Mouse (Mus musculus): ENCODE data around the gene B3gat3. TPM values are rescaled to one million over a fixed set of nuclear protein-coding genes. Genes with fewer than 3 reads are reported as not detected.
"Not testable (repeated sequence)": the region's sequence is repeated elsewhere in the genome, so short reads cannot be mapped to it uniquely, and the experiment has no call there.

Gene B3gat3
- polyA plus RNA-seq, 1 experiment: 66.3 TPM

DNA sequence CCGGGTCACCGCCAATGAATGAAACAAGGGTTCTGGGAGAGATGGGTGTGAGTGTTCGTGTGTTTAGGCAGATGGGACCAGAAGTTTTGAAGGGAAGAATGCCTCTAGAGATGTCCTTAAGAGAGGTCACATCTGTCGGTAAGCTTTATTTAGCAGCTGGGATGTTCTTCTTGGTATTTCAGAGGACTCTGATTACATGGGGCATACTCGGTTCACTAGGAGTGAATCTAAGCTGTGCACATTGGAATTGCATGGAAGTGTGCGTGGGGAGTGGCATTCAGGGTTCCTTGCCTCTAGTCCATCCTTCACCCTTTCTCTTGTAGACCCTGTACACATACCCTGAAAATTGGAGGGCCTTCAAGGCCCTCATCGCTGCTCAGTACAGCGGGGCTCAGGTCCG, 47.7 kb downstream of the B3gat3 start:
- Histone ChIP-seq H3K36me3 (ENCODE audit: control insufficient read depth, insufficient read depth) (peaks cover 52% of the 10 kb centered on the region), H3ac (ENCODE audit: control insufficient read depth, insufficient read length) (peak overlapping the region; percentile 73), H3K27me3 (ENCODE audit: control insufficient read depth, insufficient read depth, insufficient read length) (no peaks in the 10 kb centered on the region), H3K79me2 (ENCODE audit: control insufficient read depth, insufficient read depth) (peaks cover 62% of the 10 kb centered on the region), H3K4me2 (ENCODE audit: low read depth) (peak overlapping the region; percentile 83), H3K4me3 (peak overlapping the region; percentile 97)
- TF ChIP-seq CEBPB (IDR thresholded peaks at IDR 0.05; ENCODE audit: insufficient read depth, poor library complexity, severe bottlenecking) (no peak), MAX (IDR thresholded peaks at IDR 0.05; ENCODE audit: low read depth) (no peak), SRF (IDR thresholded peaks at IDR 0.05; ENCODE audit: control insufficient read depth, insufficient read length, low read depth) (no peak), POLR2AphosphoS2 (IDR thresholded peaks at IDR 0.05; ENCODE audit: insufficient read length, low read depth) (no peak), TCF3 (IDR thresholded peaks at IDR 0.05; ENCODE audit: insufficient read length, low read depth) (no peak), REST (IDR thresholded peaks at IDR 0.05; ENCODE audit: insufficient read depth, insufficient read length) (no peak), MYOD1 (IDR thresholded peaks at IDR 0.05; ENCODE audit: control insufficient read depth in 1 of 3, insufficient read length in 2 of 3, low read depth in 2 of 3) (no peak), POLR2A (IDR thresholded peaks at IDR 0.05; ENCODE audit: insufficient read length, low read depth) (no peak), USF1 (IDR thresholded peaks at IDR 0.05; ENCODE audit: low read depth) (no peak), MYOG (IDR thresholded peaks at IDR 0.05; ENCODE audit: control insufficient read depth in 1 of 3, insufficient read depth in 1 of 3, insufficient read length in 2 of 3, low read depth in 2 of 3) (no peak), TCF12 (IDR thresholded peaks at IDR 0.05; ENCODE audit: insufficient read depth, poor library complexity, severe bottlenecking) (no peak), E2F4 (IDR thresholded peaks at IDR 0.05; ENCODE audit: insufficient read depth) (no peak)

DNA sequence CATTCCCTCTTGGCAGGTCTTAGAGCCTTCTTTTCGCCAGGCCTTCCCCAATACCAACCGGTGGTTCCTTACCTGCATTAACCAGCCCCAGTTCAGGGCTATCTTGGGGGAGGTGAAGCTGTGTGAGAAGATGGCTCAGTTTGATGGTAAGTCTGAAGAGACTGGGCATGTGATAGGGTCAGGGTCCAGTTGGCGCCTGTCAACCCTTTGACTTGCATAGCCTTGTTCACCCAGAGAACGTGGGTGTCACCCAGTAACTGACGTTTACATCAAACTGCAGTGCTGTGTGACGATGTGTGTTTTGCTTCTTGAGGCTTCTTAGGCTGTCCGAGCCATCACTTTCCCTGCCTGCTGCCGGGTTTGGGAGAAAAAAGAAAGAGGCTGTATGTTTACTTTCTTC, 52.3 kb downstream of the B3gat3 start:
- H3ac ChIP-seq (ENCODE audit: control insufficient read depth, insufficient read length); H3K27me3 ChIP-seq (ENCODE audit: control insufficient read depth, insufficient read depth, insufficient read length); H3K4me3 ChIP-seq; H3K4me2 ChIP-seq (ENCODE audit: low read depth): not testable (repeated sequence)
- Histone ChIP-seq H3K36me3 (ENCODE audit: control insufficient read depth, insufficient read depth) (peaks cover 85% of the 10 kb centered on the region), H3K79me2 (ENCODE audit: control insufficient read depth, insufficient read depth) (peaks cover 98% of the 10 kb centered on the region)
- TF ChIP-seq POLR2AphosphoS2 (IDR thresholded peaks at IDR 0.05; ENCODE audit: insufficient read length, low read depth): peak; percentile 26

DNA sequence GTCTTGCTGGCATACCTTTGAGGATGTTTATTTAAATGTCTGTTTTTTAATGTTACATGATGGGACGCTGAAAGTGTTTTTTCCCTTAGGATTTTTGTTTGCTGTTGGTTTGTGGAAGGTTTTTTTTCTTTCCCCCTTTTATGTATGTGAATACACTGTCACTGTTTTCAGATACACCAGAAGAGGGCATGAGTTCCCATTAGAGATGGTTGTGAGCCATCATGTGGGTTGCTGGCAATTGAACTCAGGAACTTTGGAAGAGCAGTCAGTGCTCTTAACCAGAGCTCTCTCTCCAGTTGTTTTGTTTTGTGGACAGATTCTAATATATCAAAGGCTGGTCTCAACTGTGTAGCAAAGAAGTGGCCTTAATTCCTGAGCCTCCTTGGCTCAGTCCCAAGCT, 54.5 kb downstream of the B3gat3 start:
- Histone ChIP-seq H3ac (ENCODE audit: control insufficient read depth, insufficient read length) (no peak overlapping the region), H3K36me3 (ENCODE audit: control insufficient read depth, insufficient read depth) (peaks cover 94% of the 10 kb centered on the region), H3K27me3 (ENCODE audit: control insufficient read depth, insufficient read depth, insufficient read length) (no peaks in the 10 kb centered on the region), H3K79me2 (ENCODE audit: control insufficient read depth, insufficient read depth) (peaks cover 92% of the 10 kb centered on the region), H3K4me2 (ENCODE audit: low read depth) (no peak overlapping the region), H3K4me3 (no peak overlapping the region)
- TF ChIP-seq USF1 (IDR thresholded peaks at IDR 0.05; ENCODE audit: low read depth) (no peak), E2F4 (IDR thresholded peaks at IDR 0.05; ENCODE audit: insufficient read depth) (no peak), CEBPB (IDR thresholded peaks at IDR 0.05; ENCODE audit: insufficient read depth, poor library complexity, severe bottlenecking) (no peak), REST (IDR thresholded peaks at IDR 0.05; ENCODE audit: insufficient read depth, insufficient read length) (no peak), SRF (IDR thresholded peaks at IDR 0.05; ENCODE audit: control insufficient read depth, insufficient read length, low read depth) (no peak), POLR2A (IDR thresholded peaks at IDR 0.05; ENCODE audit: insufficient read length, low read depth) (no peak), TCF3 (IDR thresholded peaks at IDR 0.05; ENCODE audit: insufficient read length, low read depth) (no peak), TCF12 (IDR thresholded peaks at IDR 0.05; ENCODE audit: insufficient read depth, poor library complexity, severe bottlenecking) (no peak), MYOD1 (IDR thresholded peaks at IDR 0.05; ENCODE audit: control insufficient read depth in 1 of 3, insufficient read length in 2 of 3, low read depth in 2 of 3) (no peak), MAX (IDR thresholded peaks at IDR 0.05; ENCODE audit: low read depth) (no peak), POLR2AphosphoS2 (IDR thresholded peaks at IDR 0.05; ENCODE audit: insufficient read length, low read depth) (no peak), MYOG (IDR thresholded peaks at IDR 0.05; ENCODE audit: control insufficient read depth in 1 of 3, insufficient read depth in 1 of 3, insufficient read length in 2 of 3, low read depth in 2 of 3) (no peak)

DNA sequence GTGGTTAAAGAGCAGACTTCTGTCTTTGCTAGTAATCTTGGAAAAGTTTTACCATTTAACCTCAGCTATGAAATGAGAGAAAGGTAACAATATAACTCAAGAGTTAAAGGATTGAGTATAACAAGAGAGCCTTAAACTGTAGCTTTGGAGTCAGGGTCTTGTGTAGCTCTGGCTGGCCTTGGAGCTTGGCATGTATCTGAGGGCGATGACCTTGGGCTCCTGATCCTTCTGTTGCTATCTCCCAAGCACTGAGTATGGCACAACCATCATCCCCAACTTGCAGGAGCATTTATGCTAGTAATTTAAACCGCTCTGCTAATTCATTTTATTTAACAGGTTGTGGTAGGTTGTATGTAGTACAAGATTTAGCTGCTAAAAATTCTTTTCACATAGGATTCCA, 55.3 kb downstream of the B3gat3 start:
- peaks cover 86% of the 10 kb centered on the region for H3K36me3 ChIP-seq (ENCODE audit: control insufficient read depth, insufficient read depth)
- H3K4me3 ChIP-seq: no peak overlapping the region
- H3ac ChIP-seq (ENCODE audit: control insufficient read depth, insufficient read length): no peak overlapping the region
- H3K27me3 ChIP-seq (ENCODE audit: control insufficient read depth, insufficient read depth, insufficient read length): no peaks in the 10 kb centered on the region
- no peak overlapping the region for H3K4me2 ChIP-seq (ENCODE audit: low read depth)
- H3K79me2 ChIP-seq (ENCODE audit: control insufficient read depth, insufficient read depth): peaks cover 84% of the 10 kb centered on the region
- TF ChIP-seq POLR2AphosphoS2 (IDR thresholded peaks at IDR 0.05; ENCODE audit: insufficient read length, low read depth) (no peak), MYOD1 (IDR thresholded peaks at IDR 0.05; ENCODE audit: control insufficient read depth in 1 of 3, insufficient read length in 2 of 3, low read depth in 2 of 3) (no peak), MYOG (IDR thresholded peaks at IDR 0.05; ENCODE audit: control insufficient read depth in 1 of 3, insufficient read depth in 1 of 3, insufficient read length in 2 of 3, low read depth in 2 of 3) (no peak), USF1 (IDR thresholded peaks at IDR 0.05; ENCODE audit: low read depth) (no peak), MAX (IDR thresholded peaks at IDR 0.05; ENCODE audit: low read depth) (no peak), CEBPB (IDR thresholded peaks at IDR 0.05; ENCODE audit: insufficient read depth, poor library complexity, severe bottlenecking) (no peak), POLR2A (IDR thresholded peaks at IDR 0.05; ENCODE audit: insufficient read length, low read depth) (no peak), SRF (IDR thresholded peaks at IDR 0.05; ENCODE audit: control insufficient read depth, insufficient read length, low read depth) (no peak), TCF3 (IDR thresholded peaks at IDR 0.05; ENCODE audit: insufficient read length, low read depth) (no peak), E2F4 (IDR thresholded peaks at IDR 0.05; ENCODE audit: insufficient read depth) (no peak), TCF12 (IDR thresholded peaks at IDR 0.05; ENCODE audit: insufficient read depth, poor library complexity, severe bottlenecking) (no peak), REST (IDR thresholded peaks at IDR 0.05; ENCODE audit: insufficient read depth, insufficient read length) (no peak)

DNA sequence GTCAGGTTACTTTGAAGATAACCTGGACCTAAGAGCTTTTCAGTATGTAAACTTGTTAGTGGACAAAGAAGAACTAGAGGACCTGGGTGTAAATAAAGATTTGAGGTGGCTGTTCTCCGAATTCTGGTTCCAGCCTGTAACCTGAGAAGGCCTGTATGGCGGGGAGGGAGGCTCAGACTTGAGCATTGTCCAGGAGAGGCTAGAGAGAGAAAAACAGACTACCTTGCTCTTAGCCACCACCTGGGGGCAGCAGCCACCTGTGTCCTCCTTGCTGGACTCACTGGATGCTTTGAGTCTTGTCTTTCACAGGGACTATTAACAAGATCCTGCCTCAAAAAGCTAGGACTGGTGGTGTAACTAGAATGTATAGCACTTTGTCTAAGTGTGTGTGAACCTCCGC, 56.4 kb downstream of the B3gat3 start:
- Histone ChIP-seq H3K4me3 (no peak overlapping the region), H3K79me2 (ENCODE audit: control insufficient read depth, insufficient read depth) (peaks cover 74% of the 10 kb centered on the region), H3ac (ENCODE audit: control insufficient read depth, insufficient read length) (no peak overlapping the region), H3K27me3 (ENCODE audit: control insufficient read depth, insufficient read depth, insufficient read length) (no peaks in the 10 kb centered on the region), H3K36me3 (ENCODE audit: control insufficient read depth, insufficient read depth) (peaks cover 76% of the 10 kb centered on the region), H3K4me2 (ENCODE audit: low read depth) (no peak overlapping the region)
- TF ChIP-seq SRF (IDR thresholded peaks at IDR 0.05; ENCODE audit: control insufficient read depth, insufficient read length, low read depth) (no peak), POLR2A (IDR thresholded peaks at IDR 0.05; ENCODE audit: insufficient read length, low read depth) (peak; percentile 14)

Other genes with a start within 250 kb of the B3gat3 start
- 806 TPM for gene Slc3a2, start 197.0 kb upstream of the B3gat3 start, polyA plus RNA-seq (2012; fragmentation: generic; extraction: Trizol)
- 109 TPM for gene Wdr74, start 184.5 kb upstream of the B3gat3 start, polyA plus RNA-seq (2012; fragmentation: generic; extraction: Trizol)
- 0.94 TPM for gene 1700092M07Rik, start 179.7 kb upstream of the B3gat3 start, polyA plus RNA-seq (2012; fragmentation: generic; extraction: Trizol)
- gene Stx5a, start 179.0 kb upstream of the B3gat3 start, polyA plus RNA-seq (2012; fragmentation: generic; extraction: Trizol): 49.5 TPM
- 64.3 TPM for gene Nxf1, start 163.3 kb upstream of the B3gat3 start, polyA plus RNA-seq (2012; fragmentation: generic; extraction: Trizol)
- gene Tmem223, start 149.4 kb upstream of the B3gat3 start, polyA plus RNA-seq (2012; fragmentation: generic; extraction: Trizol): 59.4 TPM
- gene Tmem179b, start 145.9 kb upstream of the B3gat3 start, polyA plus RNA-seq (2012; fragmentation: generic; extraction: Trizol): 31.6 TPM
- 19.6 TPM for gene Taf6l, start 134.0 kb upstream of the B3gat3 start, polyA plus RNA-seq (2012; fragmentation: generic; extraction: Trizol)
- gene Polr2g, start 121.8 kb upstream of the B3gat3 start, polyA plus RNA-seq (2012; fragmentation: generic; extraction: Trizol): 152 TPM
- gene Zbtb3, start 117.8 kb upstream of the B3gat3 start, polyA plus RNA-seq (2012; fragmentation: generic; extraction: Trizol): 2.4 TPM
- gene Ttc9c, start 101.0 kb upstream of the B3gat3 start, polyA plus RNA-seq (2012; fragmentation: generic; extraction: Trizol): 18.7 TPM
- 42.1 TPM for gene Hnrnpul2, start 100.4 kb upstream of the B3gat3 start, polyA plus RNA-seq (2012; fragmentation: generic; extraction: Trizol)
- gene AC129217.1, start 90.6 kb upstream of the B3gat3 start, polyA plus RNA-seq (2012; fragmentation: generic; extraction: Trizol): 1.00 TPM
- gene Bscl2, start 82.9 kb upstream of the B3gat3 start, polyA plus RNA-seq (2012; fragmentation: generic; extraction: Trizol): 5.7 TPM
- gene Gng3, start 81.2 kb upstream of the B3gat3 start, polyA plus RNA-seq (2012; fragmentation: generic; extraction: Trizol): 0.25 TPM
- 0.25 TPM for gene Lrrn4cl, start 69.6 kb upstream of the B3gat3 start, polyA plus RNA-seq (2012; fragmentation: generic; extraction: Trizol)
- gene Ubxn1, start 48.9 kb upstream of the B3gat3 start, polyA plus RNA-seq (2012; fragmentation: generic; extraction: Trizol): 236 TPM
- 37.0 TPM for gene Uqcc3, start 39.5 kb upstream of the B3gat3 start, polyA plus RNA-seq (2012; fragmentation: generic; extraction: Trizol)
- 3.3 TPM for gene Lbhd1, start 36.6 kb upstream of the B3gat3 start, polyA plus RNA-seq (2012; fragmentation: generic; extraction: Trizol)
- not detected for gene Gm49403, start 36.4 kb upstream of the B3gat3 start, polyA plus RNA-seq (2012; fragmentation: generic; extraction: Trizol)
- gene 1810009A15Rik, start 31.5 kb upstream of the B3gat3 start, polyA plus RNA-seq (2012; fragmentation: generic; extraction: Trizol): 73.1 TPM
- gene Gm49416, start 31.4 kb upstream of the B3gat3 start, polyA plus RNA-seq (2012; fragmentation: generic; extraction: Trizol): 0.44 TPM
- gene Ints5, start 27.4 kb upstream of the B3gat3 start, polyA plus RNA-seq (2012; fragmentation: generic; extraction: Trizol): 23.2 TPM
- gene Ganab, start 22.3 kb upstream of the B3gat3 start, polyA plus RNA-seq (2012; fragmentation: generic; extraction: Trizol): 109 TPM
- 6.0 TPM for gene Rom1, start 9.0 kb downstream of the B3gat3 start, polyA plus RNA-seq (2012; fragmentation: generic; extraction: Trizol)
- 14.7 TPM for gene Eml3, start 9.2 kb downstream of the B3gat3 start, polyA plus RNA-seq (2012; fragmentation: generic; extraction: Trizol)
- gene Mta2, start 21.5 kb downstream of the B3gat3 start, polyA plus RNA-seq (2012; fragmentation: generic; extraction: Trizol): 81.5 TPM
- gene Tut1, start 33.5 kb downstream of the B3gat3 start, polyA plus RNA-seq (2012; fragmentation: generic; extraction: Trizol): 24.9 TPM
- gene Eef1g, start 46.7 kb downstream of the B3gat3 start, polyA plus RNA-seq (2012; fragmentation: generic; extraction: Trizol): 896 TPM
- 93.3 TPM for gene Ahnak, start 68.9 kb downstream of the B3gat3 start, polyA plus RNA-seq (2012; fragmentation: generic; extraction: Trizol)
- gene Scgb1a1, start 167.6 kb downstream of the B3gat3 start, polyA plus RNA-seq (2012; fragmentation: generic; extraction: Trizol): not detected
- 5.0 TPM for gene Asrgl1, start 215.3 kb downstream of the B3gat3 start, polyA plus RNA-seq (2012; fragmentation: generic; extraction: Trizol)